Mouse (Mus musculus) hindbrain, embryonic 16.5 days (tissue): ENCODE measurements around the gene Kif6. TPM values are rescaled to one million over a fixed set of nuclear protein-coding genes. Genes with fewer than 3 reads are reported as not detected.

ENCODE experiments used
- ATAC-seq: fragments of 200-750 bp; cut with Nextera tagmentation; 2 replicates; pipeline ENCODE4 v1.8.0; 2017; ENCODE audit warnings: moderate TSS enrichment, moderate library complexity
- H3K27ac ChIP-seq: fragments of 300-500 bp; sonication (generic); 2 replicates; pipeline ENCODE4 v1.5.1; 2014; ENCODE audit warnings: low read depth, mild to moderate bottlenecking, control low read depth, low read length, moderate library complexity
- H3K27me3 ChIP-seq: fragments of 300-500 bp; sonication (generic); replicated peaks from 2 replicates; pipeline ENCODE4 v1.6.1; 2014; ENCODE audit warnings: low read length; ENCODE audit not compliant: control insufficient read depth, insufficient read depth
- H3K36me3 ChIP-seq: fragments of 300-500 bp; sonication (generic); 2 replicates; pipeline ENCODE4 v1.6.1; 2014; ENCODE audit warnings: mild to moderate bottlenecking, low read length, moderate library complexity, mixed read lengths; ENCODE audit not compliant: control insufficient read depth, insufficient read depth
- H3K4me1 ChIP-seq: fragments of 300-500 bp; sonication (generic); 2 replicates; pipeline ENCODE4 v1.6.1; 2014; ENCODE audit warnings: low read depth, low read length; ENCODE audit not compliant: control insufficient read depth, insufficient read depth
- H3K4me2 ChIP-seq: fragments of 300-500 bp; sonication (generic); 2 replicates; pipeline ENCODE4 v1.6.1; 2014; ENCODE audit warnings: mild to moderate bottlenecking, low read length, control low read depth, moderate library complexity
- H3K4me3 ChIP-seq: fragments of 300-500 bp; sonication (generic); 2 replicates; pipeline ENCODE4 v1.5.1; 2014; ENCODE audit warnings: mild to moderate bottlenecking, low read length, control low read depth, moderate library complexity
- H3K9ac ChIP-seq: fragments of 300-500 bp; sonication (generic); 2 replicates; pipeline ENCODE4 v1.6.1; 2014; ENCODE audit warnings: low read depth, mild to moderate bottlenecking, control low read depth, low read length, moderate library complexity
- H3K9me3 ChIP-seq: fragments of 300-500 bp; sonication (generic); 2 replicates; pipeline ENCODE4 v1.6.1; 2014; ENCODE audit warnings: mild to moderate bottlenecking, low read length, moderate library complexity; ENCODE audit not compliant: control insufficient read depth
- WGBS: fragments of 180-500 bp; shearing (Covaris S2); extraction: QIAGEN DNeasy Blood & Tissue Kit; methylation state at CpG from one replicate; pipeline ENCODE4 v1.1.7; 2014; 5-methylcytosine and 5-hydroxymethylcytosine counted together
- polyA plus RNA-seq: library from polyadenylated mRNA; unstranded; fragments of >200 nt; fragmentation: Nextera tagmentation; extraction: Ambion mirVana; gene quantifications from 2 replicates; pipeline ENCODE4 v1.2.1, GENCODE M21; 2015

The Kif6 gene
- polyA plus RNA-seq, 1 experiment from 2014 or later = 2.0 TPM

DNA sequence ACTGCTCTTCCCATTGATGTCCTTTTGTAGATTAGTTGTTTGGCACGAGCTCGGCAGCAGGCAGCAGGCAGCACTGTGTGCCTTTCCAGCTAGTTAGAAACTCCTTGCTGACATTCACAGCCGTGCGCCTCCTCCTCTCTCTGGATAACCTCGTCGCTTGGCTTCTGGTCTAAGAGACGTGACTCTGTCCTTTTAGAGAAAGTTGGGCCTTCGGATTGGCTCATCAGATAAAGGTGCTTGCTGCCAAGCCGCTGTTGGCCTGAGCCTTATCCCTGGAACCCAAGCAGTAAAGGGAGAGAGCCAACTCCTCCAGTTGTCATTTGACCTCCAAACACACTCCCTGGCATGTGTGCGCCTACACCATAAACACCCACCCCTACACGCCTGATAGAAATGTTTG lies 123.4 kb downstream of the Kif6 start:
- 69% methylated on average over 11 of the region's 11 CpGs for WGBS

GRCm38 (mm10) chr17:49739896-49740679 lies 125.2 kb downstream of the Kif6 start:
- Histone ChIP-seq H3K9ac (no peak overlapping the region), H3K36me3 (no peaks in the 10 kb centered on the region), H3K27ac (no peak overlapping the region), H3K4me3 (no peak overlapping the region), H3K9me3 (0 out of 2 replicates have a peak, but pooled peaks cover 2% of the 10 kb centered on the region), H3K4me1 (no peaks in the 10 kb centered on the region), H3K4me2 (no peak overlapping the region), H3K27me3 (no peaks in the 10 kb centered on the region)
- WGBS = 91% methylated on average over 9 of the region's 9 CpGs
- ATAC-seq = no peak

More for the DNA sequence above, 123.4 kb downstream of the Kif6 start:
- H3K27ac ChIP-seq = no peak overlapping the region
- peak; percentile 50; the same call in 1 of the 2 replicates for ATAC-seq
- H3K9ac ChIP-seq = no peak overlapping the region
- 0 out of 2 replicates have a peak, but pooled peaks cover 2% of the 10 kb centered on the region for H3K9me3 ChIP-seq
- no peaks in the 10 kb centered on the region for H3K36me3 ChIP-seq
- no peaks in the 10 kb centered on the region for H3K27me3 ChIP-seq
- H3K4me3 ChIP-seq = no peak overlapping the region
- H3K4me1 ChIP-seq = no peaks in the 10 kb centered on the region
- no peak overlapping the region for H3K4me2 ChIP-seq

- H3K27me3 ChIP-seq = no peaks in the 10 kb centered on the region
- no peak overlapping the region for H3K4me2 ChIP-seq
- H3K9ac ChIP-seq = no peak overlapping the region
- no peak overlapping the region for H3K27ac ChIP-seq
- WGBS = 73% methylated on average over 4 of the region's 4 CpGs
- no peaks in the 10 kb centered on the region for H3K4me1 ChIP-seq
- ATAC-seq = no peak
- 0 out of 2 replicates have a peak, but pooled peaks cover 2% of the 10 kb centered on the region for H3K9me3 ChIP-seq
- no peak overlapping the region for H3K4me3 ChIP-seq
- H3K36me3 ChIP-seq = no peaks in the 10 kb centered on the region
These were observed 126.2 kb downstream of the Kif6 start for GRCm38 (mm10) chr17:49741172-49741571.

- H3K9me3 ChIP-seq = no peaks in the 10 kb centered on the region
- ATAC-seq = no peak
- no peak overlapping the region for H3K4me2 ChIP-seq
- H3K36me3 ChIP-seq = no peaks in the 10 kb centered on the region
- no peaks in the 10 kb centered on the region for H3K27me3 ChIP-seq
- H3K27ac ChIP-seq = no peak overlapping the region
- WGBS = 76% methylated on average over 5 of the region's 5 CpGs
- no peaks in the 10 kb centered on the region for H3K4me1 ChIP-seq
- no peak overlapping the region for H3K4me3 ChIP-seq
- H3K9ac ChIP-seq = no peak overlapping the region
These were observed 127.0 kb downstream of the Kif6 start for GRCm38 (mm10) chr17:49741927-49742326.

GRCm38 (mm10) chr17:49743580-49744463 lies 128.9 kb downstream of the Kif6 start:
- no peaks in the 10 kb centered on the region for H3K9me3 ChIP-seq
- H3K36me3 ChIP-seq = no peaks in the 10 kb centered on the region
- H3K27ac ChIP-seq = no peak overlapping the region
- no peak overlapping the region for H3K4me3 ChIP-seq
- no peak overlapping the region for H3K9ac ChIP-seq
- H3K27me3 ChIP-seq = no peaks in the 10 kb centered on the region
- peak; percentile 31; the same call in 1 of the 2 replicates for ATAC-seq
- 42% methylated on average over 14 of the region's 14 CpGs for WGBS
- no peaks in the 10 kb centered on the region for H3K4me1 ChIP-seq
- H3K4me2 ChIP-seq = no peak overlapping the region

- Histone ChIP-seq H3K4me3 (no peak overlapping the region), H3K27me3 (no peaks in the 10 kb centered on the region), H3K27ac (no peak overlapping the region), H3K4me2 (no peak overlapping the region), H3K36me3 (no peaks in the 10 kb centered on the region), H3K9me3 (no peaks in the 10 kb centered on the region), H3K4me1 (no peaks in the 10 kb centered on the region), H3K9ac (no peak overlapping the region)
- 68% methylated on average over 6 of the region's 6 CpGs for WGBS
- no peak for ATAC-seq
These were observed 136.0 kb downstream of the Kif6 start for GRCm38 (mm10) chr17:49750889-49751324.

- WGBS = 95% methylated on average over 7 of the region's 7 CpGs
- H3K27me3 ChIP-seq = no peaks in the 10 kb centered on the region
- H3K4me3 ChIP-seq = no peak overlapping the region
- H3K27ac ChIP-seq = no peak overlapping the region
- H3K9ac ChIP-seq = no peak overlapping the region
- no peak for ATAC-seq
- H3K4me2 ChIP-seq = no peak overlapping the region
- no peaks in the 10 kb centered on the region for H3K9me3 ChIP-seq
- no peaks in the 10 kb centered on the region for H3K4me1 ChIP-seq
- H3K36me3 ChIP-seq = no peaks in the 10 kb centered on the region
These were observed 138.9 kb downstream of the Kif6 start for GRCm38 (mm10) chr17:49753874-49754273.

DNA sequence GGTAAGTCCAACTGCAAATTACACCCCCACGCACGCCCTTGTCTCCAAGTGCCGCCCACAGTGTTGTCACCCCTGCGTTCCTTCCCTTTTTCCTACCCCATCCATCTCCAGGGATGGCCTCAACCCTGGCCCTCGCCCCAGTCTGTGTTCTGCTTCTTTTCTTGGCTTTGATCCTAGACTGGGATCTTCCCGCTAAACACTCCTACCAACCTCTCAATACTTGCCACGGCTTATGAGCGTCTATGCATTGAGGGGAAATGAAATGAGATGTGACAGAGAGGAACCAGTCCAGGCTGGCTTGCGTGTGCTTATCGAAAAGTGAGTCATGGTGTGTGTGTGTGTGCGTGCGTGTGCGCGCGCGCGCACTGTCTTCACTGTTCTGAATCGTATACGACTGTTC lies 141.9 kb downstream of the Kif6 start:
- no peaks in the 10 kb centered on the region for H3K9me3 ChIP-seq
- no peak overlapping the region for H3K27ac ChIP-seq
- no peak overlapping the region for H3K9ac ChIP-seq
- ATAC-seq = peak; percentile 58
- WGBS = 79% methylated on average over 19 of the region's 19 CpGs
- no peaks in the 10 kb centered on the region for H3K27me3 ChIP-seq
- no peak overlapping the region for H3K4me2 ChIP-seq
- no peak overlapping the region for H3K4me3 ChIP-seq
- no peaks in the 10 kb centered on the region for H3K36me3 ChIP-seq
- no peaks in the 10 kb centered on the region for H3K4me1 ChIP-seq

GRCm38 (mm10) chr17:49759047-49759446 lies 144.1 kb downstream of the Kif6 start:
- Histone ChIP-seq H3K9me3 (no peaks in the 10 kb centered on the region), H3K4me2 (no peak overlapping the region), H3K27ac (no peak overlapping the region), H3K4me1 (no peaks in the 10 kb centered on the region), H3K27me3 (no peaks in the 10 kb centered on the region), H3K36me3 (no peaks in the 10 kb centered on the region), H3K9ac (no peak overlapping the region), H3K4me3 (no peak overlapping the region)
- 81% methylated on average over 4 of the region's 4 CpGs for WGBS
- no peak for ATAC-seq
